Mouse (Mus musculus): ENCODE measurements at regions not wholly inside any gene's neighbourhood (a gene's known extent, or its start where the extent isn't known, plus 50 kb on each side); places are given as distances from the start of the nearest gene placed in this dataset.

GRCm38 (mm10) chr4:106067023-106067422 lies 249.0 kb upstream of the Usp24 start:
- 79% methylated on average over 9 of the region's 9 CpGs for WGBS
- Histone ChIP-seq H3K27me3 (no peaks in the 10 kb centered on the region), H3K4me2 (replicated peaks) (no peak overlapping the region), H3K9ac (no peak overlapping the region), H3K4me1 (peaks cover 8% of the 10 kb centered on the region; the same call in 1 of the 2 replicates), H3K27ac (0 out of 2 replicates have a peak overlapping the region, but pooled peaks have one; percentile 30), H3K4me3 (no peak overlapping the region), H3K36me3 (no peaks in the 10 kb centered on the region), H3K9me3 (replicated peaks) (no peaks in the 10 kb centered on the region)
- no peak for ATAC-seq (ENCODE audit: low FRiP score)

DNA sequence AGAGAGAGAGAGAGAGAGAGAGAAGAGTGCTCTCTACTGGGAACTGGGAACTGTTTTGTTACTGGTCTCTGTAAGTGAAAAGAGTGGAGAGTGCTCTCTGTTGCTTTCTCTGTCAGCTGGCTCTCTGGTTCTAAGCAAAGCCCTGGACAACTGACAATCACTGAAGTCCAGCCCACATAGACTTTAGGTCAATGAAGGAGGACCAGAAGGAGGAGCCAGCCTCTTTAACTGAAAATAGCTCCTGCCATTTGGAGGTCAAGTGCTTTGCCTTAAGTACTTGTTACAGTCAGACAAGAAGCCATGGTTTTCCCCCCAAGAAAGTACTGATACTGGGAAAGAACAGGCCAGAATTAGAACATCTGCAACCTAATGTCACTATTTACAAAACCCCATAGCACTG lies 232.5 kb upstream of the Usp24 start:
- Histone ChIP-seq H3K9ac (no peak overlapping the region), H3K4me2 (replicated peaks) (no peak overlapping the region), H3K27ac (no peak overlapping the region), H3K4me3 (no peak overlapping the region), H3K36me3 (no peaks in the 10 kb centered on the region), H3K9me3 (replicated peaks) (no peaks in the 10 kb centered on the region), H3K4me1 (no peaks in the 10 kb centered on the region), H3K27me3 (no peaks in the 10 kb centered on the region)
- ATAC-seq (ENCODE audit: low FRiP score): no peak

DNA sequence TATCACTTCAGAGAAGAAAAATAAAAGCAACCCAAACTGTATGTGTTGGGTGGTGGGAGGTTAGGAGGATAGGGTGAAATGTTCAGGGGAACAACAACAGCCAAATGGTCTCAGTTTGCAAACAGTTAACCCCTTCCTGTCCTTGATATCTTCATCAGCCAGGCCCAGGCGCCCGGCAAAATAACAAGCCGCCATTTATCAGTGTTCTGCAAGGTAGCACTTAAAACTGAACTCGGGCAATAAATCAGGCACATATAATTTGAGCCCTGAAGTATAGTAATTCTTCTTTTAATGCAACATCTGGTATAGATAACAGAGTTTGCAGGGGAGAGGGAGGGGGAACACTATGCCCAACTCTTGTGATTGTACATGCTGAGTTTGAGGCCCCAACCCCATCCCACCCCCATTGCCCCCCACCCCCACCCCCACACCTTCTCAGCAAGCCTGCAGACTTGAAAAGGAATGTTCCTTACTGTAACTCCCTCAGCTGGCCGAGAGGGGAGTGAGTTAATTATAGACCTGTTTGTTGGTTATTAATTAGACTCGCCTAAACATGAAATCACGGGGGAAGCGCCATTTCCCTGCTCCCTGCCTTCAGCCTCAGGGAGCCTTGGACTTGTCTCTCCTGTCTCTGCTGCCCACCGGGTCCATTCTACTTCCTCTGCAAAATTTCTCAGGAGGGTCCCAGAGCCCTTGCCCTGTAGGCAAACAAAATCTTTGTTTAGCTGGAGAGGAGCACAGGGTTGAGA lies 223.9 kb upstream of the Usp24 start:
- H3K9me3 ChIP-seq (replicated peaks): no peaks in the 10 kb centered on the region
- H3K36me3 ChIP-seq: no peaks in the 10 kb centered on the region
- no peaks in the 10 kb centered on the region for H3K27me3 ChIP-seq
- WGBS: 64% methylated on average over 9 of the region's 9 CpGs
- no peak overlapping the region for H3K27ac ChIP-seq
- 0 out of 2 replicates have a peak, but pooled peaks cover 3% of the 10 kb centered on the region for H3K4me1 ChIP-seq
- H3K4me2 ChIP-seq (replicated peaks): no peak overlapping the region
- no peak overlapping the region for H3K9ac ChIP-seq
- ATAC-seq (ENCODE audit: low FRiP score): no peak
- H3K4me3 ChIP-seq: no peak overlapping the region

- Histone ChIP-seq H3K9ac (no peak overlapping the region), H3K36me3 (no peaks in the 10 kb centered on the region), H3K4me2 (replicated peaks) (no peak overlapping the region), H3K27ac (no peak overlapping the region), H3K4me1 (0 out of 2 replicates have a peak, but pooled peaks cover 3% of the 10 kb centered on the region), H3K9me3 (replicated peaks) (no peaks in the 10 kb centered on the region), H3K27me3 (no peaks in the 10 kb centered on the region), H3K4me3 (no peak overlapping the region)
- WGBS: 75% methylated on average over 6 of the region's 6 CpGs
- no peak for ATAC-seq (ENCODE audit: low FRiP score)
Measured at GRCm38 (mm10) chr4:106092676-106093070, 223.3 kb upstream of the Usp24 start.

GRCm38 (mm10) chr4:106093252-106093651 lies 222.8 kb upstream of the Usp24 start:
- 82% methylated on average over 2 of the region's 2 CpGs for WGBS
- no peak overlapping the region for H3K27ac ChIP-seq
- no peaks in the 10 kb centered on the region for H3K27me3 ChIP-seq

DNA sequence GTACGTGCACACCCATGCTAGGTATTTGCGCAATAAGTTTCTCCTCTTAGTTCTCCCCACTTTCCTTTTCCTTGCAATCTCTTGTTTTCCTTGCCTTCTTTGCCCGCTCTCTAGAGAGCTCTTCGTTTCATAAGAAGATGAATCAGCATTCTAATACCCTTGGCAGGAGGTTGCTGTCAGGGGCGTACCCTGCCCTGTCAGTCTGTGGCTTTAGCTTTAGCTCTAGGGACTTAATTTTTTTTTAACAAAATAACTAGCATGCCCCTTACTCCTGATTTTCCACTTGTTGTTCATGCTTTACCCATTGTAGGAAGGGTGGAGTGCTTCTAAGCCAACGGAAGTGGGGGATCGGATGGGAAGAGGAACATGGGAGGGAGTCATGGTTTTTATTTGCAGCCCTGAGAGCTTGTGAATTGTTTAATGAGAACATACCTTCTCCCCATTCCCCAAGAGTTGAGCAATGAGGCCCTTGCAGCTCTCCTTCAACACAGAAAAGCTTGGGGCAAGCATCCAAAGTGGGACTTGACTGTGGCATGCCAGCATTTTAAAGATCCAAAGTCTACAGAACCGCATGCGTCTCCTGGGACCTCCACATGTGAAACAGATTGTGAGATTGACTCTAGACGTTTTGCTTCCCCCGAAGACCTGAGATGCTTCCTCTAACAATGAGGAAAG lies 221.0 kb upstream of the Usp24 start:
- Histone ChIP-seq H3K27me3 (no peaks in the 10 kb centered on the region), H3K9me3 (replicated peaks) (no peaks in the 10 kb centered on the region), H3K27ac (no peak overlapping the region), H3K9ac (no peak overlapping the region), H3K4me1 (peaks cover 4% of the 10 kb centered on the region), H3K4me3 (no peak overlapping the region), H3K36me3 (no peaks in the 10 kb centered on the region), H3K4me2 (replicated peaks) (no peak overlapping the region)
- WGBS: 76% methylated on average over 11 of the region's 11 CpGs
- ATAC-seq (ENCODE audit: low FRiP score): no peak

More at GRCm38 (mm10) chr4:106093252-106093651, 222.8 kb upstream of the Usp24 start:
- no peak for ATAC-seq (ENCODE audit: low FRiP score)
- 0 out of 2 replicates have a peak, but pooled peaks cover 3% of the 10 kb centered on the region for H3K4me1 ChIP-seq
- no peaks in the 10 kb centered on the region for H3K9me3 ChIP-seq (replicated peaks)
- H3K4me3 ChIP-seq: no peak overlapping the region
- H3K4me2 ChIP-seq (replicated peaks): no peak overlapping the region
- H3K9ac ChIP-seq: no peak overlapping the region
- no peaks in the 10 kb centered on the region for H3K36me3 ChIP-seq

- Histone ChIP-seq H3K4me2 (replicated peaks) (no peak overlapping the region), H3K4me3 (no peak overlapping the region), H3K27me3 (no peaks in the 10 kb centered on the region), H3K36me3 (no peaks in the 10 kb centered on the region), H3K4me1 (peaks cover 13% of the 10 kb centered on the region), H3K9me3 (replicated peaks) (no peaks in the 10 kb centered on the region), H3K9ac (no peak overlapping the region), H3K27ac (no peak overlapping the region)
- ATAC-seq (ENCODE audit: low FRiP score): no peak
- 70% methylated on average over 3 of the region's 3 CpGs for WGBS
Measured at GRCm38 (mm10) chr4:106096130-106096529, 219.9 kb upstream of the Usp24 start.

DNA sequence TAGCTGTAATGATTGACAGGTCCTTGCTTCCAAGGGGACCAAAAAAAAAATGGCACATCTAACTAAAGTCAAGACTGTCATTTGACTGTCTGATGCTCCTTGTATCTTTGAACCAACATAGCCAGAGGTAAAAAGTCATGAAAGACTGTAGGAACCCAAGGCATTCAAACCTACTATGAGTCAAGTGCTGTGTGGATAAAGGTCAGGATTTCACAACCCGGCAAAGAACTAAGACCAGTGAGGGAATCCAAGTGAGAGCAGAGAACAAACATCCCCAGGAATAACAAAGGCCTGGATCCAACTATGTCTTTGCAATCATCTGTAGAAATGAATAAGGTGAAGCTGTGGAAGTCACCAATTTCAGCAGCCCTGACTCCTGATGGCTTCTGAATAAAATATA lies 218.2 kb upstream of the Usp24 start:
- Histone ChIP-seq H3K9ac (no peak overlapping the region), H3K36me3 (no peaks in the 10 kb centered on the region), H3K27ac (no peak overlapping the region), H3K4me2 (replicated peaks) (no peak overlapping the region), H3K4me1 (peaks cover 27% of the 10 kb centered on the region), H3K27me3 (peaks cover 3% of the 10 kb centered on the region; the same call in 1 of the 2 replicates), H3K4me3 (no peak overlapping the region), H3K9me3 (replicated peaks) (no peaks in the 10 kb centered on the region)
- no peak for ATAC-seq (ENCODE audit: low FRiP score)
- WGBS: 92% methylated on average over 1 of the region's 1 CpGs

GRCm38 (mm10) chr4:106100211-106101025 lies 215.6 kb upstream of the Usp24 start:
- Histone ChIP-seq H3K4me2 (replicated peaks) (no peak overlapping the region), H3K4me1 (peaks cover 45% of the 10 kb centered on the region), H3K9me3 (replicated peaks) (no peaks in the 10 kb centered on the region), H3K36me3 (no peaks in the 10 kb centered on the region), H3K27me3 (peaks cover 3% of the 10 kb centered on the region; the same call in 1 of the 2 replicates), H3K9ac (no peak overlapping the region), H3K4me3 (no peak overlapping the region), H3K27ac (peak overlapping the region; percentile 13; the same call in 1 of the 2 replicates)
- no peak for ATAC-seq (ENCODE audit: low FRiP score)
- WGBS: 40% methylated on average over 11 of the region's 11 CpGs

- Histone ChIP-seq H3K4me1 (peaks cover 45% of the 10 kb centered on the region), H3K9ac (no peak overlapping the region), H3K36me3 (no peaks in the 10 kb centered on the region), H3K27me3 (peaks cover 3% of the 10 kb centered on the region; the same call in 1 of the 2 replicates), H3K4me2 (replicated peaks) (peak overlapping the region; percentile 11; the same call in 1 of the 2 replicates), H3K4me3 (no peak overlapping the region), H3K27ac (peak overlapping the region; percentile 57), H3K9me3 (replicated peaks) (no peaks in the 10 kb centered on the region)
- no peak for ATAC-seq (ENCODE audit: low FRiP score)
- 25% methylated on average over 5 of the region's 5 CpGs for WGBS
Measured at GRCm38 (mm10) chr4:106101904-106102303, 214.1 kb upstream of the Usp24 start.

- no peak overlapping the region for H3K4me3 ChIP-seq
- peaks cover 3% of the 10 kb centered on the region; the same call in 1 of the 2 replicates for H3K27me3 ChIP-seq
- peak overlapping the region; percentile 57 for H3K27ac ChIP-seq
- H3K4me2 ChIP-seq (replicated peaks): peak overlapping the region; percentile 11; the same call in 1 of the 2 replicates
- no peaks in the 10 kb centered on the region for H3K36me3 ChIP-seq
- H3K9ac ChIP-seq: no peak overlapping the region
- WGBS: 12% methylated on average over 7 of the region's 7 CpGs
- ATAC-seq (ENCODE audit: low FRiP score): peak; percentile 64
- no peaks in the 10 kb centered on the region for H3K9me3 ChIP-seq (replicated peaks)
- H3K4me1 ChIP-seq: peaks cover 45% of the 10 kb centered on the region
Measured at GRCm38 (mm10) chr4:106102451-106102977, 213.5 kb upstream of the Usp24 start.
